Mouse (Mus musculus) Muller cell, postnatal 12 days (primary cell): ENCODE results near the gene Mpnd.

ENCODE experiments used
- DNase-seq: peaks from one replicate; pipeline ENCODE4 v3.0.0-alpha.2; 2015; ENCODE audit errors: inconsistent ontology term

Mpnd gene

DNA sequence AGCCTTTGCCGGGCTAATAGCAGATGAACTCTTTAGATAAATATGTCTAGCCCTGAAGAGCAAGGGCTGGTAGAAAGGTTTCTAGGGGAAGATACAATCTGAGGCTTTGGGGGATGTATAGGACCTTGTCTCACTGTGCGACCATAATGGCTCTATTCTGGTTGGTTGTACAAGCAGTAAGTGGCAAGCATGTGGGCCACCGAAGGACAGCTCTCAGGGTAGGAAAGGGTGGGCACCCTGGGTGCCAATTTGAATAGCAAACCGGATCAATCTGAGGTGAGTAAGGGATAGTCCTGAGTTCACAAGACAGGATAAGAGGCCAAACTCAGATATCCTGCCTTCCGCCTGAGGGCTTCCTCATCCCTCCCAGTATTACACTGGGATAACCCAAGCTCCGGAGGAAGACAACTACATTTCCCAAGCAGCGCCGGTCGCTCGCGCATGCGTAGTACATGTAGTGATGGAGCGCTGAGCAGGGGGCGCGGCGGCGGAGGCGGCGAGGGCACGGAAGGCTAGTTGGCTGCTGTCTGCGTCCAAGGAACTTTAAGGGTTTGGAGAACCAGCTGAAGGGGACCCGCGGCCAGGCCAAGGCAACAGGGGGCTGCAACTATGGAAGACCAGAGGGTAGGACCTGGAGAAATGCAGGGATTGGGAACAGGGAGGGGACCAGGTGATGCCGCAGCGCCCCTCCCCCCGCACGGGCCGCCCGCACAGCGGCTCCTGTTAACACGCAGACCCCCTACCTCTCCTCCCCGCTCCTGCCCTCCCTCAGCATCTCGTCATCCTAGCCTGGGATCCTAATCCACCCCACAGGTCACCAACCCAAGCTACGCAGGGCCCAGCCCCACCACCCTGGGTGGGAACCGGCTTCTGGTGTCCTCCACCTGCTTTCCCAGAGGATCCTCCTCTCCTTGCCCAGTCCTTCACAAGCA, 19.2 kb upstream of the Mpnd start, which contains the start of gene Fsd1:
Gene Fsd1, plus strand, starts transcription at position 480 of the 932 bp plus-strand sequence.
- DNase-seq, result peak; percentile 69

GRCm38 (mm10) chr17:55990278-55990898, 15.1 kb upstream of the Mpnd start:
- no peak for DNase-seq

DNA sequence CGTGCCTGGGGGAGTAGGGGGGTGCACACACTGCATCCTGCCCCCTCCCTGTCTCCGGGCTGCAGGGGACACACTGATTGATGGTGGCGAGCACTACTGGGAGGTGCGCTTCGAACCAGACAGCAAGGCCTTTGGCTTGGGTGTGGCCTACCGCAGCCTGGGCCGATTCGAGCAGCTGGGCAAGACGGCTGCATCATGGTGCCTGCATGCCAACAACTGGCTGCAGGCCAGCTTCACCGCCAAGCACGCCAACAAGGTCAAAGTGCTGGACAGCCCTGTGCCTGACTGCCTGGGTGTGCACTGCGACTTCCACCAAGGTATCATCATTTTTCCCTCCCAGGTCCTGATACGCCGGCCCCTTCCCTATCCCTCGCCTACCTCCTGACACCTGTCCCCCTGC, 9.5 kb upstream of the Mpnd start:
- DNase-seq, result no peak

DNA sequence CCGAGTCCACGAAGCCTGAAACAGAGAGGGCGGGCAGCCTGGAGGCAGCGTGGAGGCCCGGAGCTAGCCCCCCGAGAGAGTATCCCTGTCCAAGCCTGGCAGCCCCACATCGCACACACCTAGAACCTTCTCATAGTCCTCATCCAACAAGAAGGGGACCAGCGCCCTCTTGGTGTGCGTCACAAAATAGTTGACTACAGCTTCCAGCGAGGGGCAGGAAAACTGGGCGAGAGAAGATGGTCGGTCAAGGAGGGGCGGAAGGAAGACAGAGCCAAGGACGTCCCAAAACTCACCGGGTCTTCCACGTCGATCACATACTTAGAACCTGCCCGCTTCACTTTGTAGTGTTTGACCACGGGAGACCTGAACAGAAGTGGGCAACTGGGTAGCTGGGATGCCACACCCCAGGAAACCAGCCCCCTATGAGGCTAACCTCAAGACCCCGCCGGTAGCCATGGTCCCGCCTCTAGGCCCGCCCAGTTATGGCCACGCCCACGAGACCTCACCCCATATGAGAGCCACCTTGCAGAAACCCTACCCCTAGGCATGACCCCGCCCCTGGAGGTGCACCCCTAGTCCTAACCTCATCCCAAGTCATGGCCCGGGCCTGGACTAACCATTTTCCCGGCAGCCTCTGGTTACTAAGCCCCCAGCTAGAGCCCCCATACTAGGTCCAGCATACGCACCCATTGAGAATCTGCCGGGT, 5.6 kb upstream of the Mpnd start:
- no peak for DNase-seq

GRCm38 (mm10) chr17:56003000-56003399, 2.5 kb upstream of the Mpnd start:
- no peak for DNase-seq

DNA sequence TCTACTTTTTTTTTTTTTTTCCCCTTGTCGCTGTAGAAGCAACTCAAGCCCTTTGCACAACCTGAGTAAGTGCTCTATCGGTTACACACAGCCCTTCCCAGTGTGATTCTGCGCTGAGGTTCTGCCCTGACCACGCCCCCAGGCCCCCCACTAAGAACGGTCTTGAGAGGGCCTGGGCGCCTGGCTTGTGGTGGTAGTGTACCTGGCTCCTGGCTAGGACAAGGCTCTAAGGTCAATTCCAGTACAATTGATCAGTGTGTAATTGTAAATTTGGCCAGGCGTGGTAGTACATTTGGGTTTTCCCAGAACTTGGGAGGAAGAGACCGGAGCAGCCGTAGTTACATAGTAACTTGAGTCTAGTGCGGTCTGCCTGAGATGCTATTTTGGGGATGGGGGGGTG, 1.4 kb downstream of the Mpnd start:
- DNase-seq, result no peak

- DNase-seq, result no peak
Measured at GRCm38 (mm10) chr17:56007444-56008355, 2.2 kb downstream of the Mpnd start.

DNA sequence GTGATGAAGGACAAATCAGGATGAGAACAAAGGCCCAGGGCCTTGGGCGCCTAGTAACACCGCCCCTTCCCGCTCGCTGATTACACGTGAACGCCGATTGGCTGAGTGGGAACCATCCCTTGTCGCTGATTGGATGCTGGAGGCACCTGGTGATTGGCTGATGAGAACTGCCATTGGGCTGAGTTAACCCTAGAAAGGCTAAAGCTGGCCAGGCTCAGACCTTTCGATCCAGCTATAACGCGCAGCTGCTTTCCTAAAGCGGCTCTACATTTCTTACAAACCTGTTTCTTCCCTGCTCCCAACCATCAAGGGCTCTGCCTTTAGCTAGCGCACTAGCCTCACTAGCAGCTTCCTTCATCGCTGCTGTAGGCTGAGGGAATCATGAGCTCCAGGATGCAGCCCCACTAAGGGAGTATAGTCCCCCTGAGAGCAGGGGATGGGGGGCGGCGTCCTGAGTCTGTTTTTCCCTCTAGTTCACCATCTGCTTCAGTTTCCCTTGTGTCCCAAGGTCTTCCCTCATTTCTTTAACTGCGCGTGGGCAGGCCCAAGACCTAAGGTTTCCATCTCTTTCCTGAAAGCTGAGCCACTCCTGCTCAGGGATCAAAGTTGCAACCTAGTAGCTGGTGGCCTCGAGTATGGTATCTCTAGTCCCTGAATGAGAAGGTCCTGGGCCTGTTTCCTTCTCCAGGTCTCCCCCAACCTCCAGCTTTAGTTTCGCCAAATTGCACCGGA, 3.0 kb downstream of the Mpnd start:
- peak; percentile 94 for DNase-seq

DNA sequence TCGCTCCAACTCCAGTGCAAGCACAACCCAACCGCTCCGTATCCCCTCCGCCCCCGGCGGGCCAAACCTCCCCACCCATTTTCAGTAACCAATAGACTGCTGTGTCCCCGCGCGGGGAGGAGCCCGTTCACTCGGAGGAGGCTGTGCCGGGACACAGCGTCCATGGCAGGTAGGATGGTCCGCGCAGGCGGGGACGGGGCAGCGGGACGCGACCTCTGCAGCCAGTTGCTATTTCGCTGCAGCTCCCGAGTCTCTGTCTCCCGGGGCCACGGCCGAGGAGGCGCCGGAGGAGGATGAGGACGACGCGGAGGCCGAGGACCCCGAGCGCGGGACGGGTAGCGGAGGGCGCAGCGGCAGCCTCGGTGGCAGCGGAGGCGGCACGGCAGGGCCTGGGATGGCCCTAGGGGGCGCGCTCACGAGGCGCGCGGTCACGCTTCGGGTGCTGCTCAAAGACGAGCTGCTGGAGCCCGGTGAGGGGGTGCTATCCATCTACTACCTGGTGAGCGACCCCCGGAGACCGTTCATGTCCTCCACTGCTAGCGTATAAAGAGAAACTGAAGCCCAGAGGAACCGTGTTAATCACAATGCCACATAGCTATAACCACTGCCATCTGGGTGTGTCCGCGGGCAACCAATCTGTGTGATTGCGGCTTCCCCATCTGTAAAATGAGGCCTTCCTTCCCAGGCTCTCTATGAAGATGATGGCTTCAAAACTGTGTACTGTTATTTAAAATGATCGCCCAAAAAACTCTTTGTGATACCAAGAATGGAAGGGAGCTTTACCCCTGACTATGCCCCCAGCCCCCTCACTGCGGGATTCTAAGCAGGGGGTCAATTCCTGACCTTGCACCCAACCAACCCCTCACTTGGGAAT, 3.8 kb downstream of the Mpnd start:
- peak; percentile 97 for DNase-seq

GRCm38 (mm10) chr17:56009962-56010240, 4.4 kb downstream of the Mpnd start:
- no peak for DNase-seq

DNA sequence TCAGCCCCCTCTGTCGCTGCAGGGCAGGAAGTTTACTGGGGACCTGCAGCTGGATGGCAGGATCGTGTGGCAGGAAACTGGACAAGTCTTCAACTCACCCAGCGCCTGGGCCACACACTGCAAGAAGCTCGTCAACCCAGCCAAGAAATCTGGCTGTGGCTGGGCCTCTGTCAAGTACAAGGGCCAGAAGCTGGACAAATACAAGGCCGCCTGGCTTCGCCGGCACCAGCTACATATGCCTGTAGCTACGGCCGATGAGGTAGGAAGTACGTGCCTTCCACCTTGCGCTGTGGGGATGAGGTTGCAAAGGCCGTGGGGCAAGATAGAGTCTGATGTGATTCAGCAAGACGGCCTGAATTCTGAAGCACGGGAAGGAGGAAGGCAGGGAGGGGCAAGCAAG, 4.7 kb downstream of the Mpnd start:
- no peak for DNase-seq

GRCm38 (mm10) chr17:56010681-56011080, 5.2 kb downstream of the Mpnd start:
- DNase-seq, result peak; percentile 60

- DNase-seq, result no peak
Measured at GRCm38 (mm10) chr17:56011441-56011840, 5.9 kb downstream of the Mpnd start.

GRCm38 (mm10) chr17:56015293-56015692, 9.8 kb downstream of the Mpnd start:
- DNase-seq, result no peak

DNA sequence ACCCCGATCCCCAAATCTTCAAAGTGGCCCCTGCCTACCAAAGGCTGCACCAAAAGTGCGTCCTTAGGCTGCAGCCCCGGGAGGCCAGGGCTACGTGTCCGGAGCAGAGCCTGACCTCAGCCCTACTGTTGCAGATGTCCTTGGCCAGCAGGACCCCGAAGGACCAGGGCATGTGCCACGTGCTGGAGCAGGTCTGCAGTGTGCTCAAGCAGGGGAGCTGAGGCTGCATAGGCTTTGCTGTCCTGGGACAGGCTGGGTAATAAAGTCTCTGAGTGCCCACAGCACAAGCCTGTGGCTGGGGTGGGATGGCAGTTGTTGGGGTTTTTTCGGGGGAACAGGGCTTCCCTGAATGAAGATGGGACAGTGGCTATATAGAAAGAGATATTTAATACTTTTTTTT, 10.9 kb downstream of the Mpnd start:
- DNase-seq, result no peak

GRCm38 (mm10) chr17:56016793-56017785, 11.6 kb downstream of the Mpnd start:
- DNase-seq, result no peak

DNA sequence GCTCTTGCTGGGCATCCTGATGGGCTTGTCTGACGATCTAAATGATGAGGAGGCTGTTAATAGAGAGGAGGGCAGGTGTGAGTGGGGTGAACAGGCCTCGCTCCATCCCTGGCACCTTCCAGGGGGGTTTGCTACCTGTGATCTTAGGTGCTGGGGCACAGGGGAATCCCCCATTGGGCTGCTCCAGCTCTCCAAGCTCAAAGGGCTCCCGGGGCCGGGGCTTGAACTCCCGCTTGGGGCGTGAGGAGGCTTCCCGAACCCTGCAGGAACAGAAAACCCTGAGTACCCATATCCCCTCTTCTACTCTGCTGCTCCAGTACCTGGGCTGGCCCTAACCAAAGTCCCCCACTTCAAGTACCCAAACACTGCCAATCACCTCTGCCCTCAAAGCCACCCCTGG, 12.3 kb downstream of the Mpnd start:
- DNase-seq, result no peak

DNA sequence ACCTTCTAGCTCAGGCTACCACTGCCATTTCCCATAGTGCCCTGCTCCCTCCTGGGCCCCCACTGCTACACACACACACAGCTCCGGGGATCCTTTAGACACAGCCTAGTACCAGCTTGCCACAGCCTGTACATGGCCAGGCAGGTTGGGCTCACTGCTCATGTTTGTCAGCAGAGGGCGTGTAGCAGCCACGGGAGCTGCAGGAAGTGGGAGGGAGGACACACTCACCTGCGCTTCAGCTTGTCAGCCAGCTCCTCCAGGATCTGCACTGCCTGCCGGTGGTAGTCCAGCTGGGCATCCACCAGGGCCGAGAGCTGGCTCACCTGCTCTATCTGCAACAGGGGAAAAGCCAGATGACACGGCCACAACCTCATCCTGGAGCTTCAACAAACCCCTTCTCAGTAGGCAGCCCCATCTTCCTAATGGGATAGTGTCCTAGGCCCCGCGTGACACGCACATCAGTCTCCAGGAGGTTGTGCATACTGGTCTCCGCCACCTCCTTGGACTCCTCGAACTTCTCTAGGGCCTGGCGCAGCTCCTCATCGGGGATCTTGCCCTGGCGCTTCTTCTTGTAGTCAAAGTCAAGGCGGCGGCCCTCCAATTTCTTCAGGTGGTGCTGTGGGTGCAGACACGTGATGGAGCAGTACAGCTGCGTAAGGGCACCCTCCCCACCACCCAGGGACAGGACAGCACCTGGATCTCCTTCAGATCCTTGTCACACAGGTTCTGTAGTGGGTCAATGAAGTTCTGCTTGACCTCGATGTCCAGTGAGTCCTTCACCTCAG, 13.0 kb downstream of the Mpnd start:
- DNase-seq, result no peak
